Mouse (Mus musculus) intestine, embryonic 14.5 days (tissue): ENCODE data around the gene Tmod2. TPM values are rescaled to one million over a fixed set of nuclear protein-coding genes. Genes with fewer than 3 reads are reported as not detected.

Source experiments
- ATAC-seq: fragments of 200-750 bp; cut with Nextera tagmentation; replicated peaks from 2 replicates; pipeline ENCODE4 v1.8.0; 2017; ENCODE audit warnings: low read depth, moderate number of reproducible peaks, moderate TSS enrichment, moderate library complexity; ENCODE audit not compliant: low FRiP score, low TSS enrichment
- DNase-seq: peaks from one replicate; pipeline ENCODE4 v3.0.0-alpha.2; 2018; ENCODE audit warnings: low spot score
- H3K27ac ChIP-seq: fragments of 300-500 bp; sonication (generic); 2 replicates; pipeline ENCODE4 v1.5.1; 2014; ENCODE audit warnings: low read depth, mild to moderate bottlenecking, control low read depth
- H3K27me3 ChIP-seq: fragments of 300-500 bp; sonication (generic); replicated peaks from 2 replicates; pipeline ENCODE4 v1.6.1; 2014; ENCODE audit warnings: low read length, control low read depth; ENCODE audit not compliant: control insufficient read depth, insufficient read depth
- H3K36me3 ChIP-seq: fragments of 300-500 bp; sonication (generic); 2 replicates; pipeline ENCODE4 v1.6.1; 2014; ENCODE audit warnings: low read length, control low read depth; ENCODE audit not compliant: control insufficient read depth, insufficient read depth
- H3K4me1 ChIP-seq: fragments of 300-500 bp; sonication (generic); replicated peaks from 2 replicates; pipeline ENCODE4 v1.6.1; 2014; ENCODE audit warnings: low read length, control low read depth, mixed read lengths; ENCODE audit not compliant: control insufficient read depth, insufficient read depth
- H3K4me2 ChIP-seq: fragments of 300-500 bp; sonication (generic); 2 replicates; pipeline ENCODE4 v1.6.1; 2014; ENCODE audit warnings: low read length
- H3K4me3 ChIP-seq: fragments of 300-500 bp; sonication (generic); 2 replicates; pipeline ENCODE4 v1.5.1; 2014; ENCODE audit warnings: low read depth, low read length, control low read depth, mixed read lengths
- H3K9ac ChIP-seq: fragments of 300-500 bp; sonication (generic); 2 replicates; pipeline ENCODE4 v1.6.1; 2014; ENCODE audit warnings: mild to moderate bottlenecking, low read length
- H3K9me3 ChIP-seq: fragments of 300-500 bp; sonication (generic); 2 replicates; pipeline ENCODE4 v1.6.1; 2016; ENCODE audit warnings: low read length, control low read depth; ENCODE audit not compliant: control insufficient read depth
- whole genome bisulfite sequencing: fragments of 180-500 bp; shearing (Covaris S2); extraction: QIAGEN DNeasy Blood & Tissue Kit; methylation state at CpG from one replicate; pipeline ENCODE4 v1.1.7; 2014; 5-methylcytosine and 5-hydroxymethylcytosine counted together
- polyA plus RNA-seq: library from polyadenylated mRNA; unstranded; fragments of >200 nt; fragmentation: Nextera tagmentation; extraction: Ambion mirVana; gene quantifications from 2 replicates; pipeline ENCODE4 v1.2.1, GENCODE M21; 2014

Gene Tmod2
- polyA plus RNA-seq, 1 experiment from 2014 or later: 17.6 TPM

DNA sequence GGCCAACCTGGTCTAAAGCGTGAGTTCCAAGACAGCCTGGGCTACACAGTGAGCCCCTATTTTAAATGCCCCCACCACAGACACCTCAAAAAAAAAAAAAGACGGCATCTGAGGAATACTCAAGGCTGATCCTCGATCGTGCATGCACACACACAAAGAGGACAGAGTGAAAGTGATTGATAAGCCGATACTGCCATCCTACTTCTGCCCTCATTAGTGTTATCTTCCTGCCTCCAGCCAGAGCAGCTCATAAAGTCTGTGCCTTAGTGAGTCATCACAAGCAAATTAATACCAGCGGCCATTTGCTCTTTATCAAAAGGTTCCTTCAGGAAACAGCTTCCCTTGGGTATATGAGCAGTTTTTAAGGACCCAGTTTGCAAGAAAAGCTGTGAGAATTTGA is 47.5 kb downstream of the Tmod2 start:
- 72% methylated on average over 6 of the region's 6 CpGs for WGBS
- H3K27me3 ChIP-seq: no peaks in the 10 kb centered on the region
- no peak for ATAC-seq
- H3K36me3 ChIP-seq: no peaks in the 10 kb centered on the region
- no peak for DNase-seq
- no peak overlapping the region for H3K4me3 ChIP-seq
- no peak overlapping the region for H3K4me2 ChIP-seq
- no peak overlapping the region for H3K27ac ChIP-seq
- no peaks in the 10 kb centered on the region for H3K9me3 ChIP-seq
- H3K9ac ChIP-seq: no peak overlapping the region
- no peaks in the 10 kb centered on the region for H3K4me1 ChIP-seq

DNA sequence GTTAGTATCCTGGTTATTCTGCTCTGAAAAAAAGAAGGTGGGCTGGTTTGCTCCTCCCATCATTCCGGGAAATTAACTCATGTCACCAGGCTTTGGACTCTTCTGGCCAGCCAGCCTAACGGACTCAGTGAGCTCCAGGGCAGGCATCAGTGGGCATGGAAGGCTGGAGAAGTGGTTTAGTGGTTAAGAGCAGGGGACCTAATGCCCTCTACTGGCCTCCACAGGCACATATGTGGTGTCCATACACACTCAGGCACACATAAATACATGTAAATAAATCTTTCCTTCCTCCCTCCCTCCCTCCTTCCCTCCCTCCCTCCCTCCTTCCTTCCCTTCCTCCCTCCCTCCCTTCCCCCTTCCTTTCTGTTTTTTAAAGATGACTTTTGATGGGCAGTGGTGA is 47.9 kb downstream of the Tmod2 start:
- no peak overlapping the region for H3K9ac ChIP-seq
- H3K4me2 ChIP-seq: no peak overlapping the region
- WGBS: 77% methylated on average over 2 of the region's 2 CpGs
- DNase-seq (no peak), ATAC-seq (no peak)
- no peaks in the 10 kb centered on the region for H3K36me3 ChIP-seq
- no peaks in the 10 kb centered on the region for H3K9me3 ChIP-seq
- H3K4me1 ChIP-seq: no peaks in the 10 kb centered on the region
- H3K27ac ChIP-seq: no peak overlapping the region
- H3K4me3 ChIP-seq: no peak overlapping the region
- H3K27me3 ChIP-seq: no peaks in the 10 kb centered on the region

DNA sequence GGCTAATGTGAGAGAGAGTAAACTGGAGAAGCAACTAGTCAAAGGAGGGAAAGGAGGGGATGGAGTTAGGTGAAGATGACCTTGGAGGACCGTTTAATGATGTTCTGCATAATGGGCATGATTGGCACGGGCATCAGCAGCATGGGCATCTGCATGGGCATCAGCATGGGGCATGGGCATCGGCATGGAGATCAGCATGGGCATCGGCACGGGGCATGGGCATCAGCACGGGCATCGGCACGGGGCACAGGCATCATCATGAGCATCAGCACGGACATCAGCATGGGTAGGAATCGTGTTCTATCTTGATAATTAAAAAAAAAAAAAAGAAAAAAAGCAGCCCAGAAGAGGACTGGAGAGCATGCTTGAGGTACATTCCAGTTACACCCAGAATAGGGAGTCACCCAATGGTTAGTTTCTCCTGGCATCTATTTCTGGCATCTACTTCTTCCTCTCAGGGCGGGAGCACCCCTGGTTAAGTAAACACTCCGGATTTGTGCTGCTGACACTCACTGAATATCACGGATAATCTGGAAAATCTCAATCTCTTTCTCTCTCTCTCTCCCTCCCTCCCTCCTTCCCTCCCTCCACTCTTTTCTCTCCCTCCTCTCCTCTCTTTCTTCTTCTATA is 50.0 kb downstream of the Tmod2 start:
- Histone ChIP-seq H3K27me3 (no peaks in the 10 kb centered on the region), H3K4me1 (0 out of 2 replicates have a peak, but pooled peaks cover 9% of the 10 kb centered on the region), H3K4me3 (no peak overlapping the region), H3K9me3 (no peaks in the 10 kb centered on the region), H3K36me3 (no peaks in the 10 kb centered on the region), H3K27ac (no peak overlapping the region), H3K9ac (no peak overlapping the region), H3K4me2 (no peak overlapping the region)
- no peak for ATAC-seq
- 80% methylated on average over 13 of the region's 13 CpGs for WGBS
- DNase-seq: no peak

DNA sequence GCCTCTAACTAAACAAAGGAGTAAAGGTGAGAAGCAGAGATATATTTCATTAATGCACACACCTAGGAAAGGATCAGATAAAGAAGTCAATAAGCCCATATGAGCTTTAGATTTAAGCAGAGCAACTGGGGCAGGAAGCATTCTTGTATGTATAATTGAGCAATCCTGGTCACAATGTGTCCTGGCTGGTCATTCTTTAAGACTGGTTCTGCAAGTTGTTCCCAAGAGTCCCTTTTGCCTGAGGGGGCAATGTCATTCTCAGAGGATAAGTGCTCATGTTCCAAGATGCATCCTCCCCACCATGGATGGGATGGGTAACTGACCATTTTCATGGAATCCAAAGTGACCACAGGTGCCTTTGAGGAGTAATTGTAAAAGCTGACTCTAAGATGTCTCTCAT is 50.8 kb downstream of the Tmod2 start:
- no peak overlapping the region for H3K27ac ChIP-seq
- no peak overlapping the region for H3K4me2 ChIP-seq
- no peaks in the 10 kb centered on the region for H3K27me3 ChIP-seq

DNA sequence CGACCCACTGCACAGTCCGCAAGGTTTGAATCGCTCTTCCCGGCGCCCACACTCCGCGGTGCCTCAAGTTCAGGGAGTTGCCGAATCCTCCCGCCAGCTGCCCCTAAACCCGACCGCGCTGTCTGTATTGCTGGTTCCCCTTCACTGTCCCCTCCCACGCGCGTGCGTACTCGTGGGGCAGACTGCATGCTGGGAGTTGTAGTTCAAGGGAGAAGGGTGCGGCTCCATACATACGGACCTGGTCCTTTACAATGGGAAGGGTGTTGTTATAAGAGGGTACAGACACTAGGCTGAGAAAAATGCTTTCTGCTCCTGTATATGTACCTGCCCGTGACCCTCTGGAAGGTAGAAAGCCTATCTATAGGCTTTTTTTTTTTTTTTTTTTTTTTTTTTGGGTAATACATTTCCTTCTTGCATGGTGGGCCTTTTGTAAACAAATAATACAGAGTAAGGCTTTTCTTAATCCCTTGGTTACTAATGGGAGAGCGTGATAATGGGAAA is 51.6 kb downstream of the Tmod2 start, which contains the start of gene Tmod3:
Gene Tmod3 (minus strand): TSS at position 146 of the 501 bp plus-strand sequence.
- ATAC-seq: peak; percentile 97
- Histone ChIP-seq H3K36me3 (no peaks in the 10 kb centered on the region), H3K4me2 (peak within 1 kb of the TSS; percentile 53), H3K9ac (peak within 1 kb of the TSS; percentile 75), H3K27ac (peak within 1 kb of the TSS; percentile 91), H3K9me3 (no peaks in the 10 kb centered on the region), H3K4me1 (0 out of 2 replicates have a peak, but pooled peaks cover 9% of the 10 kb centered on the region), H3K4me3 (peak within 1 kb of the TSS; percentile 79), H3K27me3 (no peaks in the 10 kb centered on the region)
- WGBS: 2% methylated on average over 21 of the region's 21 CpGs
- DNase-seq: peak; percentile 97

More for the DNA sequence above, 50.8 kb downstream of the Tmod2 start:
- DNase-seq: no peak
- no peak for ATAC-seq
- Histone ChIP-seq H3K4me3 (no peak overlapping the region), H3K9ac (no peak overlapping the region), H3K4me1 (0 out of 2 replicates have a peak, but pooled peaks cover 9% of the 10 kb centered on the region), H3K9me3 (no peaks in the 10 kb centered on the region), H3K36me3 (no peaks in the 10 kb centered on the region)

DNA sequence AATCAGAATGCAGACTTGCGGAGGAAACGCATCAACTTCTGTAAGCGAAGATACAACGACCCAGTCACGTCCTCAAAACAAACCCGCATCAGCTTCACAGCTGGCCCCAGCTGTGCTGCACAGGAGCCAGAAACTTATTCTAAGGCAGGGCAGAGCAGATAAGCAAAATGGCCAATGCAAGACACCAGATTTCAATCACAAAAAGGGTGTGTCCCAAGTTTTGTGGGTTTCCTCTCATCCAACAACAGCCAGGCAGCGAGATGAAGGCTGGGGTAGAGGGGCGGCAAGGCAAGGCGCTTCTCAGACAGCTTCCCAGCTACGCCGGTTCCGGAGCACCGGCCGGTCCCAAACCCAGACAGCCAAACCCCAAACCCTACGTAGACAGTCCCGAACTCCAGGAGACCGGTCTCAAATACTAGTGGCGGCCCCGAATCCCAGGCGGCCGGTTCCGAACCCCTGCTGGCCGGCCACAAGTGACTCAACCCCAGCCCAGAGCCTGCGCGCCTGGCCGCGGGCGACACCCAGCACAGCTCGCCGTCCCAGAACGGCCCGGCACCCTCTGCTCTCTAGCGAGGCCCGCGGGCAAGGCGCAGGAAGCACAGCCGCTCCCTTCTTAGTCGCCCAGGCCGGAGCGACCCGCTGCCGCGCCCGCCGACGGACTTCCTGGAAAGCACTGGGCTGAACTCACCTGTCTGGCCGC is 52.2 kb downstream of the Tmod2 start:
- H3K27ac ChIP-seq: peak overlapping the region; percentile 91
- H3K4me3 ChIP-seq: peak overlapping the region; percentile 79
- under 1% methylated on average over 47 of the region's 47 CpGs for WGBS
- no peaks in the 10 kb centered on the region for H3K27me3 ChIP-seq
- DNase-seq: peak; percentile 80
- no peaks in the 10 kb centered on the region for H3K36me3 ChIP-seq
- peak overlapping the region; percentile 53 for H3K4me2 ChIP-seq
- peak overlapping the region; percentile 75 for H3K9ac ChIP-seq
- no peaks in the 10 kb centered on the region for H3K9me3 ChIP-seq
- ATAC-seq: peak; percentile 88
- H3K4me1 ChIP-seq: 0 out of 2 replicates have a peak, but pooled peaks cover 9% of the 10 kb centered on the region

DNA sequence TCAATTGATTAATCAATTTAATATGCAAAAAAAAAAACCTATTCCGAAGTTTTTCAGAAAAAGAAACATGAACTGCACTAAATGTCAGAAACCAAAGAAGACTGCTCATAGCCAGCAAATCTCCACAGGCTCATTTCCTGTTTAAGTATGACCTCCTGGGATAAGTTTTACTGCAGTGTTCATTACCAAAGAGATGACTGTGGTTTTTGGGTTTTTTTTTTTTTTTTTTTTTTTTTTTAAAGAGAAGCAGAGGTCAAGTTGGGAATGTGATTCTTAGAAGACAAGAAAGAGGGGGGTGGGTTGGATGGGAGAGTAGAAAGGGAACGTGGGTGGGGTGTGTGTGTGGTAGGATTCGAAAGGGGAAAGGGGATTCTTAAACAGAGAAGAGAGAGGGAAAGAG is 52.8 kb downstream of the Tmod2 start:
- no peak for ATAC-seq
- Histone ChIP-seq H3K4me1 (0 out of 2 replicates have a peak, but pooled peaks cover 9% of the 10 kb centered on the region), H3K9ac (peak overlapping the region; percentile 75), H3K36me3 (no peaks in the 10 kb centered on the region), H3K9me3 (no peaks in the 10 kb centered on the region), H3K27me3 (no peaks in the 10 kb centered on the region), H3K27ac (peak overlapping the region; percentile 91; the same call in 1 of the 2 replicates), H3K4me2 (peak overlapping the region; percentile 53), H3K4me3 (peak overlapping the region; percentile 79)
- DNase-seq: no peak
- WGBS: 12% methylated on average over 3 of the region's 3 CpGs

DNA sequence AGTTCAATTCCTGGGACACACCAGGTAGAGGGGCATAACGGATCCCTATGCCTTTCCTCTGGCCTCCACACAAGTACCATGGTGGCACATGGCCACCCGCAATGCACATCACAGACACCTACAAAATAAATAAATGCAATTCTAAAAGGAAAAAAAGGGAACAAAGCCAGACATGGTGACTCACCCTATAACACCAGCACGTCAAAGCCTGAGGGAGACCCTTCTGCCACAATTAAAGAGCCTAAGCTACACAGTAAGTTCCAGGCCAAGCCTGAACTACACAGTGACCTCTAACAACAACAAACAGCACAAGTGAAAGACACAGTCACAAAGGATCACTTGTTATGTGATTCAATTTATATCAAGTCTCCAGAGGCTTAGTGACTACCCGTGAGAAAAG is 57.4 kb downstream of the Tmod2 start:
- H3K9me3 ChIP-seq: peaks cover 6% of the 10 kb centered on the region; the same call in 1 of the 2 replicates
- ATAC-seq (no peak), DNase-seq (no peak)
- WGBS: 74% methylated on average over 4 of the region's 4 CpGs
- no peak overlapping the region for H3K4me2 ChIP-seq
- no peaks in the 10 kb centered on the region for H3K27me3 ChIP-seq
- no peak overlapping the region for H3K27ac ChIP-seq
- H3K36me3 ChIP-seq: no peaks in the 10 kb centered on the region
- H3K4me3 ChIP-seq: no peak overlapping the region
- no peak overlapping the region for H3K9ac ChIP-seq
- H3K4me1 ChIP-seq: 0 out of 2 replicates have a peak, but pooled peaks cover 9% of the 10 kb centered on the region
